Mouse (Mus musculus) limb, embryonic 14.5 days (tissue): Measurements from ENCODE around the gene Dynlt1b. TPM values are rescaled to one million over a fixed set of nuclear protein-coding genes. Genes with fewer than 3 reads are reported as not detected.
"Not testable (repeated sequence)": the region's sequence is repeated elsewhere in the genome, so short reads cannot be mapped to it uniquely, and the experiment has no call there.

Experiments used
- ATAC-seq: fragments of 200-750 bp; cut with Nextera tagmentation; 2 replicates; pipeline ENCODE4 v1.8.0; 2017; ENCODE audit warnings: low read depth, moderate number of reproducible peaks, moderate TSS enrichment; ENCODE audit not compliant: low FRiP score
- DNase-seq: peaks from one replicate; pipeline ENCODE4 v3.0.0-alpha.2; 2015; ENCODE audit warnings: low spot score
- H3K27ac ChIP-seq: fragments of 300-500 bp; sonication (generic); replicated peaks from 2 replicates; pipeline ENCODE4 v1.5.1; 2014; ENCODE audit warnings: low read depth, mild to moderate bottlenecking, low read length, moderate library complexity, mixed read lengths
- H3K27me3 ChIP-seq: fragments of 300-500 bp; sonication (generic); 2 replicates; pipeline ENCODE4 v1.6.1; 2014; ENCODE audit warnings: low read length, mixed read lengths; ENCODE audit not compliant: control insufficient read depth, insufficient read depth
- H3K36me3 ChIP-seq: fragments of 300-500 bp; sonication (generic); 2 replicates; pipeline ENCODE4 v1.6.1; 2014; ENCODE audit warnings: mild to moderate bottlenecking, low read length, moderate library complexity, mixed read lengths; ENCODE audit not compliant: control insufficient read depth, insufficient read depth
- H3K4me1 ChIP-seq: fragments of 300-500 bp; sonication (generic); 2 replicates; pipeline ENCODE4 v1.6.1; 2014; ENCODE audit warnings: antibody characterized with exemption, low read length, mixed read lengths; ENCODE audit not compliant: control insufficient read depth, insufficient read depth
- H3K4me2 ChIP-seq: fragments of 300-500 bp; sonication (generic); replicated peaks from 2 replicates; pipeline ENCODE4 v1.6.1; 2014; ENCODE audit warnings: low read depth, mild to moderate bottlenecking, low read length, moderate library complexity; ENCODE audit not compliant: severe bottlenecking
- H3K4me3 ChIP-seq: fragments of 300-500 bp; sonication (generic); replicated peaks from 2 replicates; pipeline ENCODE4 v1.5.1; 2014; ENCODE audit warnings: low read length
- H3K9ac ChIP-seq: fragments of 300-500 bp; sonication (generic); 2 replicates; pipeline ENCODE4 v1.6.1; 2014; ENCODE audit warnings: mild to moderate bottlenecking, low read depth, low read length, moderate library complexity; ENCODE audit not compliant: severe bottlenecking
- H3K9me3 ChIP-seq: fragments of 300-500 bp; sonication (generic); 2 replicates; pipeline ENCODE4 v1.6.1; 2016; ENCODE audit warnings: low read length; ENCODE audit not compliant: control insufficient read depth
- POLR2A ChIP-seq: fragments of 200-500 bp; IDR thresholded peaks from 2 replicates; pipeline ENCODE4 v1.8.0; 2012; ENCODE audit warnings: inconsistent platforms, mild to moderate bottlenecking, moderate library complexity, borderline replicate concordance; ENCODE audit not compliant: insufficient read depth, insufficient read length; ENCODE audit errors: extremely low read depth
- WGBS: fragments of 180-500 bp; shearing (Covaris S2); extraction: QIAGEN DNeasy Blood & Tissue Kit; methylation state at CpG from one replicate; pipeline ENCODE4 v1.1.7; 2014; 5-methylcytosine and 5-hydroxymethylcytosine counted together
- polyA plus RNA-seq, 2 experiments: library from polyadenylated mRNA; depleted of rRNA in 1 of 2; stranded (reverse) in 1 of 2; unstranded in 1 of 2; fragments of >200 nt; fragmentation: Nextera tagmentation in 1 of 2; extraction: Ambion mirVana in 1 of 2; gene quantifications; 2 replicates each; pipeline versions ENCODE4 v1.2.1 to v1.2.3; 2012 to 2014

Gene Dynlt1b
- 399 and 408 TPM in 2 replicates for polyA plus RNA-seq (2012; rRNA removed)
- 513 and 517 TPM in 2 replicates for polyA plus RNA-seq (2014; fragmentation: Nextera tagmentation; extraction: Ambion mirVana)

GRCm38 (mm10) chr17:6429945-6430344 lies at the start of gene Dynlt1b:
Dynlt1b (plus strand) TSS chr17:6430112.
- not testable (repeated sequence) for H3K9me3 ChIP-seq, H3K36me3 ChIP-seq, H3K4me1 ChIP-seq, H3K27me3 ChIP-seq
- Histone ChIP-seq H3K9ac (peak within 1 kb of the TSS; percentile 60; the same call in 1 of the 2 replicates), H3K4me3 (peak within 1 kb of the TSS; percentile 48), H3K27ac (0 out of 2 replicates have a peak within 1 kb of the TSS, but pooled peaks have one; percentile 21), H3K4me2 (peak within 1 kb of the TSS; percentile 47)
- WGBS, result under 1% methylated on average over 27 of the region's 27 CpGs
- ATAC-seq, result peak; percentile 97
- TF ChIP-seq POLR2A, result peak; percentile 52; the same call in 1 of the 2 replicates
- peak; percentile 100 for DNase-seq

GRCm38 (mm10) chr17:6380182-6380841 lies 49.6 kb upstream of the Dynlt1b start:
- not testable (repeated sequence) for H3K4me1 ChIP-seq, H3K9me3 ChIP-seq, H3K4me2 ChIP-seq, ATAC-seq, H3K27ac ChIP-seq, DNase-seq, H3K4me3 ChIP-seq, H3K36me3 ChIP-seq, H3K27me3 ChIP-seq, H3K9ac ChIP-seq
- 67% methylated on average over 1 of the region's 8 CpGs for WGBS

- ATAC-seq, result not testable (repeated sequence)
These were observed 48.7 kb upstream of the Dynlt1b start for GRCm38 (mm10) chr17:6381071-6381682.

GRCm38 (mm10) chr17:6386927-6387326 lies 43.0 kb upstream of the Dynlt1b start:
- H3K4me1 ChIP-seq, H3K9me3 ChIP-seq: not testable (repeated sequence)

More at GRCm38 (mm10) chr17:6381071-6381682, 48.7 kb upstream of the Dynlt1b start:
- DNase-seq, H3K9me3 ChIP-seq, H3K9ac ChIP-seq, H3K4me2 ChIP-seq, H3K27me3 ChIP-seq, H3K4me1 ChIP-seq, H3K4me3 ChIP-seq, H3K27ac ChIP-seq, H3K36me3 ChIP-seq: not testable (repeated sequence)
- WGBS, result no CpG with 5 or more reads among the region's 8 CpGs

GRCm38 (mm10) chr17:6387380-6387911 lies 42.5 kb upstream of the Dynlt1b start:
- not testable (repeated sequence) for H3K4me2 ChIP-seq, H3K9ac ChIP-seq, ATAC-seq, H3K36me3 ChIP-seq, H3K27ac ChIP-seq, H3K27me3 ChIP-seq, H3K4me3 ChIP-seq, H3K9me3 ChIP-seq, H3K4me1 ChIP-seq, DNase-seq
- no CpG with 5 or more reads among the region's 9 CpGs for WGBS

More at GRCm38 (mm10) chr17:6386927-6387326, 43.0 kb upstream of the Dynlt1b start:
- H3K4me2 ChIP-seq, H3K36me3 ChIP-seq, DNase-seq, H3K27me3 ChIP-seq, H3K4me3 ChIP-seq, H3K27ac ChIP-seq, H3K9ac ChIP-seq: not testable (repeated sequence)
- ATAC-seq, result peak; percentile 78
- WGBS, result no CpG with 5 or more reads among the region's 4 CpGs

GRCm38 (mm10) chr17:6389463-6389862 lies 40.4 kb upstream of the Dynlt1b start:
- H3K4me2 ChIP-seq, ATAC-seq, H3K36me3 ChIP-seq, H3K4me1 ChIP-seq, H3K9me3 ChIP-seq, H3K27ac ChIP-seq, H3K27me3 ChIP-seq, H3K4me3 ChIP-seq, H3K9ac ChIP-seq, DNase-seq: not testable (repeated sequence)
- WGBS, result 78% methylated on average over 1 of the region's 7 CpGs

- not testable (repeated sequence) for H3K9me3 ChIP-seq, H3K9ac ChIP-seq, H3K4me2 ChIP-seq, H3K4me1 ChIP-seq, H3K27ac ChIP-seq, ATAC-seq, H3K27me3 ChIP-seq, H3K4me3 ChIP-seq, H3K36me3 ChIP-seq
- peak; percentile 2 for DNase-seq
- 92% methylated on average over 1 of the region's 2 CpGs for WGBS
These were observed 39.2 kb upstream of the Dynlt1b start for GRCm38 (mm10) chr17:6390731-6391130.

- 85% methylated on average over 5 of the region's 6 CpGs for WGBS
- H3K9ac ChIP-seq, H3K4me1 ChIP-seq, H3K36me3 ChIP-seq, H3K9me3 ChIP-seq, ATAC-seq, H3K27ac ChIP-seq, DNase-seq, H3K4me2 ChIP-seq, H3K27me3 ChIP-seq, H3K4me3 ChIP-seq: not testable (repeated sequence)
These were observed 38.2 kb upstream of the Dynlt1b start for GRCm38 (mm10) chr17:6391736-6392135.
